Mouse (Mus musculus) stomach, postnatal 0 days (tissue): ENCODE data around the gene Nell2. TPM values are rescaled to one million over a fixed set of nuclear protein-coding genes. Genes with fewer than 3 reads are reported as not detected.

Experiments
- ATAC-seq: fragments of 200-750 bp; cut with Nextera tagmentation; 2 replicates; pipeline ENCODE4 v1.8.0; 2017; ENCODE audit not compliant: low FRiP score, low TSS enrichment
- DNase-seq: peaks from one replicate; pipeline ENCODE4 v3.0.0-alpha.2; 2016; ENCODE audit warnings: low spot score
- H3K27ac ChIP-seq: fragments of 300-500 bp; sonication (generic); replicated peaks from 2 replicates; pipeline ENCODE4 v1.5.1; 2014; ENCODE audit warnings: mild to moderate bottlenecking, control low read depth
- H3K27me3 ChIP-seq: fragments of 300-500 bp; sonication (generic); 2 replicates; pipeline ENCODE4 v1.6.1; 2014; ENCODE audit warnings: low read length; ENCODE audit not compliant: control insufficient read depth, insufficient read depth
- H3K36me3 ChIP-seq: fragments of 300-500 bp; sonication (generic); 2 replicates; pipeline ENCODE4 v1.6.1; 2014; ENCODE audit warnings: low read length, mixed read lengths; ENCODE audit not compliant: control insufficient read depth, insufficient read depth
- H3K4me1 ChIP-seq: fragments of 300-500 bp; sonication (generic); replicated peaks from 2 replicates; pipeline ENCODE4 v1.6.1; 2014; ENCODE audit warnings: antibody characterized with exemption; ENCODE audit not compliant: control insufficient read depth, insufficient read depth
- H3K4me2 ChIP-seq: fragments of 300-500 bp; sonication (generic); replicated peaks from 2 replicates; pipeline ENCODE4 v1.6.1; 2014; ENCODE audit warnings: low read depth, mild to moderate bottlenecking, control low read depth, moderate library complexity
- H3K4me3 ChIP-seq: fragments of 300-500 bp; sonication (generic); 2 replicates; pipeline ENCODE4 v1.5.1; 2014; ENCODE audit warnings: low read depth, low read length, control low read depth
- H3K9ac ChIP-seq: fragments of 300-500 bp; sonication (generic); 2 replicates; pipeline ENCODE4 v1.6.1; 2014; ENCODE audit warnings: mild to moderate bottlenecking, low read length, control low read depth, mixed read lengths
- H3K9me3 ChIP-seq: fragments of 300-500 bp; sonication (generic); 2 replicates; pipeline ENCODE4 v1.6.1; 2016; ENCODE audit warnings: low read length; ENCODE audit not compliant: control insufficient read depth
- CTCF ChIP-seq: IDR thresholded peaks from 2 replicates; pipeline ENCODE4 v1.5.1; 2016; ENCODE audit warnings: antibody characterized with exemption, low read depth, mild to moderate bottlenecking, moderate library complexity
- EP300 ChIP-seq: optimal IDR thresholded peaks from 2 replicates; pipeline ENCODE3; 2016; ENCODE audit warnings: antibody characterized with exemption
- WGBS: fragments of 180-500 bp; shearing (Covaris S2); extraction: QIAGEN DNeasy Blood & Tissue Kit; methylation state at CpG from one replicate; pipeline ENCODE4 v1.1.7; 2014; 5-methylcytosine and 5-hydroxymethylcytosine counted together
- polyA plus RNA-seq: library from polyadenylated mRNA; unstranded; fragments of >200 nt; fragmentation: Nextera tagmentation; extraction: Ambion mirVana; gene quantifications from 2 replicates; pipeline ENCODE4 v1.2.1, GENCODE M21; 2015

The Nell2 gene
- polyA plus RNA-seq, 1 experiment from 2014 or later = 5.8 TPM

DNA sequence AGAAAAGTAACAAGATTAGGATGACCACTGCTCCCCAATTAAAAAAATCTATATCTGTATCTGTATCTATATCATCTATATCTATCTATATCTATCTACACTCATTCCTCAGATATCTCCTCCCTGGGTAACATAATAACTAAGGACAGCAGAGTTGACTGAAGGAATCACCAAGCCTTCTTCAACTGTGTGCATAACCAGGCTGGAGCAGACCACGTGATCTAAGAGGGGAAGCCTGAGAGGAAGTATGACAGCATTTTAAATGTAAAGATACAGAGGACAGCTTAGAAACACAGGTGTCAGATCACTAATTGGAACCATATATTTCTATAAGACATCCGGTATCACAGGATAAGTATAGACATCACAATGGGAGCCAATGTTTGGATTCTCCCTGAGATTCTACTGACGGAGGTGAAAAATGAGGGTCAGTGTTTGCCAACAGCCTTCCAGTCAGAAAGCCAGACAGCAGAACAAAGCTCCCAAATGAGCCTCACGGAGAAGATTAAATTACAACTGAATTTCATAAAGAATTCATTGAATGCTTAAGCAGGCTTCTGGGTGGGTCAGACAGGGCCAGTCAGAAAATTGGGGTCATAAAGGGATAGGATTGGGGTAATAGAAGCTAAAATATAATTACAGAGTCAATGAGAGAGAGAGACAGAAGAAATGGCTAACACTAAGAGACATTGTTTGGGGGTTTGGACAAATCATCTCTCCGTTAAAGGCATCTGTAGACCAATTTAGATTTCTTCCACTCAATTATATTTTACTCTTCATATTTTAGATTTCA, 116.2 kb downstream of the Nell2 start:
- no peak for TF ChIP-seq EP300
- TF ChIP-seq CTCF = no peak
- no peaks in the 10 kb centered on the region for H3K27me3 ChIP-seq
- no peak overlapping the region for H3K4me2 ChIP-seq
- H3K4me3 ChIP-seq = no peak overlapping the region
- ATAC-seq (no peak), DNase-seq (no peak)
- H3K4me1 ChIP-seq = no peaks in the 10 kb centered on the region
- no peak overlapping the region for H3K27ac ChIP-seq
- WGBS = 36% methylated on average over 5 of the region's 5 CpGs
- no peak overlapping the region for H3K9ac ChIP-seq
- H3K9me3 ChIP-seq = no peaks in the 10 kb centered on the region
- H3K36me3 ChIP-seq = no peaks in the 10 kb centered on the region

- ATAC-seq (no peak), DNase-seq (no peak)
- H3K4me3 ChIP-seq = no peak overlapping the region
- no peaks in the 10 kb centered on the region for H3K36me3 ChIP-seq
- H3K4me2 ChIP-seq = no peak overlapping the region
- no peaks in the 10 kb centered on the region for H3K4me1 ChIP-seq
- H3K27ac ChIP-seq = no peak overlapping the region
- TF ChIP-seq CTCF (no peak), EP300 (no peak)
- no peaks in the 10 kb centered on the region for H3K27me3 ChIP-seq
- H3K9me3 ChIP-seq = no peaks in the 10 kb centered on the region
- WGBS = 79% methylated on average over 11 of the region's 11 CpGs
- H3K9ac ChIP-seq = no peak overlapping the region
These were observed 118.0 kb downstream of the Nell2 start for GRCm38 (mm10) chr15:95410213-95410843.

DNA sequence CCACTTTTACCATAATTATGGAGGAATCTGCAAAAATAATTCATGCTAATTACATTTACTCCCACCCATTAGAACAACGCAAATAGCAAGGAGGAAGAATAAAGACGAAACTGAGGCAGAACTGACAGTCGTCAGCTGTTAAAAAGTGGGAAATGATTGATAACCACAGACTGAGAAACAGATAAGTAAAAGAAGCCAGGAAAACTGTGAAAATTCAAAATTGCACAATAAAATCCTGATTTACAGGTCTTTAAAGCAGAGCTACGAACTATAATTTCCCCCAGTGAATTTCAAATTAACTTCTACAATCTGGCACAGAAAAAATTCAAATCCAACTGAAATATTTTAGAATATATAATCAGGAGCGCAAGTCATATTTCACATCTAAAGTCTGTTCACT, 138.0 kb downstream of the Nell2 start:
- DNase-seq = no peak
- H3K4me3 ChIP-seq = no peak overlapping the region
- WGBS = 84% methylated on average over 5 of the region's 5 CpGs
- H3K36me3 ChIP-seq = no peaks in the 10 kb centered on the region
- TF ChIP-seq CTCF (no peak), EP300 (no peak)
- ATAC-seq = no peak
- no peaks in the 10 kb centered on the region for H3K27me3 ChIP-seq
- H3K9me3 ChIP-seq = no peaks in the 10 kb centered on the region
- H3K27ac ChIP-seq = no peak overlapping the region
- no peaks in the 10 kb centered on the region for H3K4me1 ChIP-seq
- no peak overlapping the region for H3K9ac ChIP-seq
- H3K4me2 ChIP-seq = no peak overlapping the region

GRCm38 (mm10) chr15:95388950-95389349, 139.4 kb downstream of the Nell2 start:
- Histone ChIP-seq H3K27ac (no peak overlapping the region), H3K4me3 (no peak overlapping the region), H3K4me1 (no peaks in the 10 kb centered on the region), H3K27me3 (no peaks in the 10 kb centered on the region), H3K9ac (no peak overlapping the region), H3K36me3 (no peaks in the 10 kb centered on the region), H3K9me3 (no peaks in the 10 kb centered on the region), H3K4me2 (no peak overlapping the region)
- no peak for TF ChIP-seq EP300
- no peak for TF ChIP-seq CTCF
- WGBS = 60% methylated on average over 4 of the region's 4 CpGs
- ATAC-seq (no peak), DNase-seq (no peak)

DNA sequence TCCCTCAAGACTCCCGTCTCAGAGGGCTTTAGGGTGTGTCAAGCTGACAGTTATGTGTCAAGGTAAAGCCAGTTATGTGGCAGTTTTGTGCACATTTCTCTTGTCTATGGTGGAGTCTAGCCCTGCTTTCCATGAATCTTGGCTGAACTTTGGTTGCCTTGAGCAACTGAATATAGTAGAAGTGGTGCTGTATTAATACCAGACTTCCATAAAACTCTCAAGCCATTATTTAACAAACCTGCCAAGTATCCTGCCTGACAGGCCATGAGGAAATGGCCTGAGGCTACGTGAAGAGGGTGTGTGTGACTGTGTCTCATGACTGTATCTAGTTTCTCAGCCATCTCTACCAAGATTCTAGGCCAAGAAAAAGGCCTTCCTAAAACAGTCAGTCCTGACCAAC, 147.5 kb downstream of the Nell2 start:
- Histone ChIP-seq H3K27ac (no peak overlapping the region), H3K36me3 (no peaks in the 10 kb centered on the region), H3K9me3 (no peaks in the 10 kb centered on the region), H3K4me3 (no peak overlapping the region), H3K4me1 (no peaks in the 10 kb centered on the region), H3K27me3 (no peaks in the 10 kb centered on the region), H3K9ac (no peak overlapping the region), H3K4me2 (no peak overlapping the region)
- WGBS = 38% methylated on average over 2 of the region's 2 CpGs
- DNase-seq (no peak), ATAC-seq (no peak)
- TF ChIP-seq EP300 = no peak
- no peak for TF ChIP-seq CTCF

GRCm38 (mm10) chr15:95370720-95371395, 157.5 kb downstream of the Nell2 start:
- Histone ChIP-seq H3K4me1 (no peaks in the 10 kb centered on the region), H3K27ac (no peak overlapping the region), H3K4me2 (no peak overlapping the region), H3K4me3 (no peak overlapping the region), H3K36me3 (no peaks in the 10 kb centered on the region), H3K9me3 (no peaks in the 10 kb centered on the region), H3K27me3 (no peaks in the 10 kb centered on the region), H3K9ac (no peak overlapping the region)
- no peak for ATAC-seq
- 63% methylated on average over 16 of the region's 16 CpGs for WGBS
- no peak for TF ChIP-seq EP300
- DNase-seq = no peak
